ENCODE assay signal across 8 mouse cellular contexts in genomic region chr16:94362174-94362873, GRCm38 (mm10). TPM values are rescaled to one million over a fixed set of nuclear protein-coding genes. Genes with fewer than 3 reads are reported as not detected.
DNase-seq lines count a peak whose midpoint lies in the region; ATAC-seq lines count a peak whose summit lies in the region.

No protein-coding gene starts in this region.

- no peaks in the 10 kb centered on the region for H3K9me3 ChIP-seq in forebrain, embryonic 11.5 days (ENCODE audit: control insufficient read depth, low read length)
- no peaks in the 10 kb centered on the region for H3K9me3 ChIP-seq in forebrain, embryonic 10.5 days
- no peaks in the 10 kb centered on the region for H3K9me3 ChIP-seq in embryonic facial prominence, embryonic 10.5 days
- H3K9me3 ChIP-seq in heart, embryonic 13.5 days, result no peaks in the 10 kb centered on the region
- no peaks in the 10 kb centered on the region for H3K9me3 ChIP-seq in midbrain, embryonic 15.5 days

- 56% methylated on average over 10 of the region's 10 CpGs for WGBS in forebrain, embryonic 11.5 days
- 61% methylated on average over 10 of the region's 10 CpGs for WGBS in forebrain, embryonic 10.5 days
- 57% methylated on average over 10 of the region's 10 CpGs for WGBS in embryonic facial prominence, embryonic 10.5 days
- WGBS in heart, embryonic 13.5 days, result 26% methylated on average over 10 of the region's 10 CpGs
- 41% methylated on average over 10 of the region's 10 CpGs for WGBS in midbrain, embryonic 15.5 days

- H3K4me1 ChIP-seq in forebrain, embryonic 11.5 days (replicated peaks; ENCODE audit: control insufficient read depth, insufficient read depth, low read length), result no peaks in the 10 kb centered on the region; the same call in 1 of the 2 replicates
- H3K4me1 ChIP-seq in forebrain, embryonic 10.5 days, result peaks cover 11% of the 10 kb centered on the region
- H3K4me1 ChIP-seq in embryonic facial prominence, embryonic 10.5 days, result peaks cover 13% of the 10 kb centered on the region
- peaks cover 15% of the 10 kb centered on the region for H3K4me1 ChIP-seq in heart, embryonic 13.5 days
- H3K4me1 ChIP-seq in midbrain, embryonic 15.5 days, result peaks cover 8% of the 10 kb centered on the region

- ATAC-seq in forebrain, embryonic 11.5 days (replicated peaks; ENCODE audit: low FRiP score), result no peak
- ATAC-seq in heart, embryonic 13.5 days (ENCODE audit: extremely low read depth, insufficient number of reproducible peaks, low FRiP score, low TSS enrichment), result peak; percentile 61; the same call in 1 of the 2 replicates
- ATAC-seq in midbrain, embryonic 15.5 days (replicated peaks), result peak; percentile 83
- ATAC-seq in activated CD4-positive, CD25-positive, alpha-beta regulatory T cell, adult 4 months, result no peak

- H3K9ac ChIP-seq in forebrain, embryonic 11.5 days (ENCODE audit: low read length), result no peak overlapping the region
- H3K9ac ChIP-seq in heart, embryonic 13.5 days, result peak overlapping the region; percentile 61
- no peak overlapping the region for H3K9ac ChIP-seq in midbrain, embryonic 15.5 days

- peak; percentile 65 for DNase-seq in forebrain, embryonic 11.5 days (ENCODE audit: low spot score)
- no peak for DNase-seq in forebrain, embryonic 10.5 days (ENCODE audit: extremely low spot score, low spot score)
- peak; percentile 84 for DNase-seq in NIH3T3 (ENCODE audit: low read depth)
- DNase-seq in embryonic facial prominence, embryonic 10.5 days (ENCODE audit: low spot score), result peak; percentile 67
- DNase-seq in layer of hippocampus, postnatal 36 days, result peak; percentile 69 to 72

- H3K27ac ChIP-seq in forebrain, embryonic 11.5 days (ENCODE audit: low read depth, low read length), result no peak overlapping the region
- H3K27ac ChIP-seq in forebrain, embryonic 10.5 days, result no peak overlapping the region
- no peak overlapping the region for H3K27ac ChIP-seq in embryonic facial prominence, embryonic 10.5 days (replicated peaks)
- H3K27ac ChIP-seq in heart, embryonic 13.5 days (replicated peaks), result peak overlapping the region; percentile 71
- H3K27ac ChIP-seq in midbrain, embryonic 15.5 days, result peak overlapping the region; percentile 62; the same call in 1 of the 2 replicates

- H3K27me3 ChIP-seq in forebrain, embryonic 11.5 days (ENCODE audit: control insufficient read depth, insufficient read depth, low read length), result no peaks in the 10 kb centered on the region
- no peaks in the 10 kb centered on the region for H3K27me3 ChIP-seq in forebrain, embryonic 10.5 days (ENCODE audit: poor library complexity, severe bottlenecking)
- no peaks in the 10 kb centered on the region for H3K27me3 ChIP-seq in embryonic facial prominence, embryonic 10.5 days (replicated peaks; ENCODE audit: low read depth, poor library complexity, severe bottlenecking)
- H3K27me3 ChIP-seq in heart, embryonic 13.5 days (replicated peaks), result no peaks in the 10 kb centered on the region
- H3K27me3 ChIP-seq in midbrain, embryonic 15.5 days (replicated peaks), result no peaks in the 10 kb centered on the region

- no peaks in the 10 kb centered on the region for H3K36me3 ChIP-seq in forebrain, embryonic 11.5 days (ENCODE audit: control insufficient read depth, insufficient read depth, low read length)
- H3K36me3 ChIP-seq in forebrain, embryonic 10.5 days (replicated peaks), result peaks cover 12% of the 10 kb centered on the region
- H3K36me3 ChIP-seq in embryonic facial prominence, embryonic 10.5 days (replicated peaks), result peaks cover 12% of the 10 kb centered on the region
- peaks cover 10% of the 10 kb centered on the region; the same call in 1 of the 2 replicates for H3K36me3 ChIP-seq in heart, embryonic 13.5 days
- 0 out of 2 replicates have a peak, but pooled peaks cover 4% of the 10 kb centered on the region for H3K36me3 ChIP-seq in midbrain, embryonic 15.5 days (replicated peaks)

- no peak overlapping the region for H3K4me3 ChIP-seq in forebrain, embryonic 11.5 days (ENCODE audit: low read depth, low read length)
- H3K4me3 ChIP-seq in forebrain, embryonic 10.5 days, result no peak overlapping the region
- no peak overlapping the region for H3K4me3 ChIP-seq in embryonic facial prominence, embryonic 10.5 days
- H3K4me3 ChIP-seq in heart, embryonic 13.5 days, result no peak overlapping the region
- H3K4me3 ChIP-seq in midbrain, embryonic 15.5 days, result no peak overlapping the region

- H3K4me2 ChIP-seq in forebrain, embryonic 11.5 days (ENCODE audit: low read depth, low read length, severe bottlenecking), result no peak overlapping the region
- peak overlapping the region; percentile 40 for H3K4me2 ChIP-seq in heart, embryonic 13.5 days
- H3K4me2 ChIP-seq in midbrain, embryonic 15.5 days, result 0 out of 2 replicates have a peak overlapping the region, but pooled peaks have one; percentile 9

RNA-seq across cellular contexts. Expression of gene Ttc3, which starts 8.1 kb away (rescaled TPM):
- 458 and 484 TPM in 2 replicates for polyA plus RNA-seq in forebrain, embryonic 11.5 days (2014; fragmentation: Nextera tagmentation; extraction: Ambion mirVana)
- polyA plus RNA-seq in forebrain, embryonic 10.5 days (2016; fragmentation: Nextera tagmentation; extraction: Ambion mirVana), result 304 and 306 TPM in 2 replicates
- polyA plus RNA-seq in embryonic facial prominence, embryonic 10.5 days (2016; fragmentation: Nextera tagmentation; extraction: Ambion mirVana), result 300 and 304 TPM in 2 replicates
- polyA plus RNA-seq in heart, embryonic 13.5 days (2015; fragmentation: Nextera tagmentation; extraction: Ambion mirVana), result 158 and 164 TPM in 2 replicates
- total RNA-seq in layer of hippocampus, postnatal 36 days (2021), result 100 to 1,000 TPM; 806 to 836 TPM
- polyA plus RNA-seq in midbrain, embryonic 15.5 days (2015; fragmentation: Nextera tagmentation; extraction: Ambion mirVana), result 917 and 970 TPM in 2 replicates
- 10 to 100 TPM; 47.7 to 53.5 TPM for polyA plus RNA-seq in activated CD4-positive, CD25-positive, alpha-beta regulatory T cell, adult 4 months (2017; shearing (Covaris generic))

RNA-seq across cellular contexts. Expression of gene Pigp, which starts 9.3 kb away (rescaled TPM):
- 92.3 and 97.6 TPM in 2 replicates for polyA plus RNA-seq in forebrain, embryonic 11.5 days (2014; fragmentation: Nextera tagmentation; extraction: Ambion mirVana)
- 89.3 and 94.9 TPM in 2 replicates for polyA plus RNA-seq in forebrain, embryonic 10.5 days (2016; fragmentation: Nextera tagmentation; extraction: Ambion mirVana)
- 77.9 and 78.3 TPM in 2 replicates for polyA plus RNA-seq in embryonic facial prominence, embryonic 10.5 days (2016; fragmentation: Nextera tagmentation; extraction: Ambion mirVana)
- 111 and 115 TPM in 2 replicates for polyA plus RNA-seq in heart, embryonic 13.5 days (2015; fragmentation: Nextera tagmentation; extraction: Ambion mirVana)
- total RNA-seq in layer of hippocampus, postnatal 36 days (2021), result 10 to 100 TPM; 32.3 to 39.3 TPM
- polyA plus RNA-seq in midbrain, embryonic 15.5 days (2015; fragmentation: Nextera tagmentation; extraction: Ambion mirVana), result 110 and 114 TPM in 2 replicates
- polyA plus RNA-seq in activated CD4-positive, CD25-positive, alpha-beta regulatory T cell, adult 4 months (2017; shearing (Covaris generic)), result 10 to 100 TPM; 57.2 to 72.6 TPM

RNA-seq across cellular contexts. Expression of gene Ripply3, which starts 34.1 kb away (rescaled TPM):
- polyA plus RNA-seq in forebrain, embryonic 11.5 days (2014; fragmentation: Nextera tagmentation; extraction: Ambion mirVana), result 5.4 and 5.7 TPM in 2 replicates
- 4.6 and 5.8 TPM in 2 replicates for polyA plus RNA-seq in forebrain, embryonic 10.5 days (2016; fragmentation: Nextera tagmentation; extraction: Ambion mirVana)
- 5.1 and 6.2 TPM in 2 replicates for polyA plus RNA-seq in embryonic facial prominence, embryonic 10.5 days (2016; fragmentation: Nextera tagmentation; extraction: Ambion mirVana)
- polyA plus RNA-seq in heart, embryonic 13.5 days (2015; fragmentation: Nextera tagmentation; extraction: Ambion mirVana), result 5.0 and 6.0 TPM in 2 replicates
- total RNA-seq in layer of hippocampus, postnatal 36 days (2021), result not detected
- 1.1 and 1.7 TPM in 2 replicates for polyA plus RNA-seq in midbrain, embryonic 15.5 days (2015; fragmentation: Nextera tagmentation; extraction: Ambion mirVana)
- polyA plus RNA-seq in activated CD4-positive, CD25-positive, alpha-beta regulatory T cell, adult 4 months (2017; shearing (Covaris generic)), result under 1 TPM in 1 of 2 experiments, not detected in 1; 0.36 TPM

RNA-seq across cellular contexts. Expression of gene Hlcs, which starts 49.0 kb away (rescaled TPM):
- polyA plus RNA-seq in forebrain, embryonic 11.5 days (2014; fragmentation: Nextera tagmentation; extraction: Ambion mirVana), result 13.8 TPM in 2 replicates
- 14.4 and 15.5 TPM in 2 replicates for polyA plus RNA-seq in forebrain, embryonic 10.5 days (2016; fragmentation: Nextera tagmentation; extraction: Ambion mirVana)
- 12.2 and 13.1 TPM in 2 replicates for polyA plus RNA-seq in embryonic facial prominence, embryonic 10.5 days (2016; fragmentation: Nextera tagmentation; extraction: Ambion mirVana)
- polyA plus RNA-seq in heart, embryonic 13.5 days (2015; fragmentation: Nextera tagmentation; extraction: Ambion mirVana), result 7.6 and 8.0 TPM in 2 replicates
- 10 to 100 TPM; 12.8 to 13.0 TPM for total RNA-seq in layer of hippocampus, postnatal 36 days (2021)
- polyA plus RNA-seq in midbrain, embryonic 15.5 days (2015; fragmentation: Nextera tagmentation; extraction: Ambion mirVana), result 9.7 and 10.1 TPM in 2 replicates
- 1 to 10 TPM; 6.4 to 7.9 TPM for polyA plus RNA-seq in activated CD4-positive, CD25-positive, alpha-beta regulatory T cell, adult 4 months (2017; shearing (Covaris generic))

Comparison
In these comparisons a context has a peak if more than half of its experiments do, and no peak if none do; other contexts are left out.
1. ATAC-seq: peak in heart, embryonic 13.5 days (single experiment) and midbrain, embryonic 15.5 days (single experiment); none in forebrain, embryonic 11.5 days (single experiment) and activated CD4-positive, CD25-positive, alpha-beta regulatory T cell, adult 4 months (single experiment).
2. H3K27ac ChIP-seq: peak in heart, embryonic 13.5 days (single experiment) and midbrain, embryonic 15.5 days (single experiment); none in forebrain, embryonic 11.5 days (single experiment), forebrain, embryonic 10.5 days (single experiment) and embryonic facial prominence, embryonic 10.5 days (single experiment).